ENCODE assay signal across 10 mouse cellular contexts in the genomic region with DNA sequence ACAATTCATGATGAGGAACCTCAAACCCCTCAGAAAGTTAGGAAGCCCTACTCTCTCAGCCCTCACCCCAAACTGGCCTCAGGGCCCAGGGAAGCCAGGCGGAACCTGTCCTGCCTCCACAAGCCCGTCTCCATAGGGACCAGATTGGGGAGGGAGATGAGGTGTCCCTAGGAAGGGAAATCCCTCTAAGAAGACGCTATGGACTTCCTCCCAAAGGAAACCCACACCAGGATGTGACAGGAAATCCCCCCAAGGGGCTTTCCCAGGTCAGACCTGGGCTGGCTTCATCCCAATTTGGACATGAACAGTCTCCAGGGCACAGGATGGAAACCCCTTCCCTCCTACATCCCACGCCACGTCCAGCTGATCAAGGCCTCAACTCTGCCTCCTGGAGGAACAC. TPM values are rescaled to one million over a fixed set of nuclear protein-coding genes. Genes with fewer than 3 reads are reported as not detected.
DNase-seq lines count a peak whose midpoint lies in the region; ATAC-seq lines count a peak whose summit lies in the region.
"Had no signal": no experiment of that assay in that cellular context is flagged by ENCODE, and none has a peak within 500 bp of the region (broad histone marks: within the 10 kb centered on the region; RNA-seq: fewer than 3 reads in every experiment).

No protein-coding gene starts in this region.

- H3K4me2 ChIP-seq in heart, embryonic 13.5 days, result no peak overlapping the region
- no peak overlapping the region for H3K4me2 ChIP-seq in kidney, embryonic 15.5 days
- H3K4me2 ChIP-seq: hindbrain, embryonic 13.5 days had no signal

- intact Hi-C loops in heart, postnatal 25 days (cut with DNase I), result no loop called here

- 0 out of 2 replicates have a peak overlapping the region, but pooled peaks have one; percentile 34 for H3K9ac ChIP-seq in heart, embryonic 13.5 days
- H3K9ac ChIP-seq in kidney, embryonic 15.5 days, result no peak overlapping the region
- H3K9ac ChIP-seq: hindbrain, embryonic 13.5 days had no signal

- no peaks in the 10 kb centered on the region for H3K9me3 ChIP-seq in heart, embryonic 13.5 days
- no peaks in the 10 kb centered on the region for H3K9me3 ChIP-seq in kidney, embryonic 15.5 days (replicated peaks)
- H3K9me3 ChIP-seq: hindbrain, embryonic 13.5 days had no signal

- H3K27ac ChIP-seq in heart, embryonic 13.5 days (replicated peaks), result peak overlapping the region; percentile 91
- peak overlapping the region; percentile 86 for H3K27ac ChIP-seq in kidney, embryonic 15.5 days

- DNase-seq in heart, adult 11 months, result peak; percentile 98
- no peak for DNase-seq in heart, postnatal 25 days (ENCODE audit: low spot score)
- peak; percentile 65 for DNase-seq in 3T3-L1 (ENCODE audit: low read depth, low spot score)
- DNase-seq in urinary bladder, postnatal 10 days (ENCODE audit: low spot score), result no peak
- no peak for DNase-seq in cerebellum, postnatal 25 days
- DNase-seq in cerebellum, adult 11 months, result no peak
- DNase-seq: cerebellum, adult 11-12 months had no signal

- ATAC-seq in heart, embryonic 13.5 days (ENCODE audit: extremely low read depth, insufficient number of reproducible peaks, low FRiP score, low TSS enrichment), result no peak
- ATAC-seq in kidney, embryonic 15.5 days (replicated peaks; ENCODE audit: low FRiP score), result peak; percentile 53; the same call in 1 of the 2 replicates

- no peak overlapping the region for H3K4me3 ChIP-seq in heart, embryonic 13.5 days
- H3K4me3 ChIP-seq in kidney, embryonic 15.5 days (replicated peaks), result no peak overlapping the region
- H3K4me3 ChIP-seq: hindbrain, embryonic 13.5 days had no signal

- no peaks in the 10 kb centered on the region for H3K27me3 ChIP-seq in heart, embryonic 13.5 days (replicated peaks)
- no peaks in the 10 kb centered on the region for H3K27me3 ChIP-seq in kidney, embryonic 15.5 days
- H3K27me3 ChIP-seq: hindbrain, embryonic 13.5 days had no signal

- WGBS in heart, embryonic 13.5 days, result 61% methylated on average over 5 of the region's 5 CpGs
- WGBS in kidney, embryonic 15.5 days, result 46% methylated on average over 5 of the region's 5 CpGs

- peaks cover 49% of the 10 kb centered on the region for H3K4me1 ChIP-seq in heart, embryonic 13.5 days
- H3K4me1 ChIP-seq in kidney, embryonic 15.5 days, result peaks cover 29% of the 10 kb centered on the region

- H3K36me3 ChIP-seq in heart, embryonic 13.5 days, result no peaks in the 10 kb centered on the region
- no peaks in the 10 kb centered on the region for H3K36me3 ChIP-seq in kidney, embryonic 15.5 days
- H3K36me3 ChIP-seq: hindbrain, embryonic 13.5 days had no signal

RNA-seq across cellular contexts. Expression of gene Sik1, which starts 27.5 kb away (rescaled TPM):
- 10 to 100 TPM; 18.7 to 29.0 TPM for total RNA-seq in heart, postnatal 25 days (2021)
- 17.2 and 17.6 TPM in 2 replicates for polyA plus RNA-seq in heart, embryonic 13.5 days (2015; fragmentation: Nextera tagmentation; extraction: Ambion mirVana)
- 17.5 and 18.5 TPM in 2 replicates for polyA plus RNA-seq in kidney, embryonic 15.5 days (2015; fragmentation: Nextera tagmentation; extraction: Ambion mirVana)

Comparison
In these comparisons a context has a peak if more than half of its experiments do, and no peak if none do; other contexts are left out.
1. DNase-seq: peak in heart, adult 11 months (single experiment) and 3T3-L1 (single experiment); none in heart, postnatal 25 days (single experiment), urinary bladder, postnatal 10 days (single experiment), cerebellum, postnatal 25 days (0 of 2) and cerebellum, adult 11 months (single experiment).